Mouse (Mus musculus) forelimb bud, embryonic 11.5 days (tissue): ENCODE measurements around the gene Nmt1.
A peak's percentile ranks its signal among the peaks of the same experiment; 100 is the strongest.

Experiments
- DNase-seq: peaks from one replicate; pipeline ENCODE4 v3.0.0-alpha.2; 2012; ENCODE audit warnings: low read depth, low spot score

Gene Nmt1

GRCm38 (mm10) chr11:103028176-103028891 is at the start of gene Nmt1, which contains the start of gene Dcakd:
TSS of gene Nmt1 (plus strand) at chr11:103028190.
TSS of gene Dcakd (minus strand) at chr11:103028333.
- peak; percentile 96 for DNase-seq

- DNase-seq = no peak
These were observed 46.7 kb upstream of the Nmt1 start for GRCm38 (mm10) chr11:102981151-102981890.

- DNase-seq = no peak
These were observed 43.9 kb upstream of the Nmt1 start for GRCm38 (mm10) chr11:102984086-102984485.

GRCm38 (mm10) chr11:102984615-102985014 is 43.4 kb upstream of the Nmt1 start:
- no peak for DNase-seq

- no peak for DNase-seq
These were observed 42.8 kb upstream of the Nmt1 start for GRCm38 (mm10) chr11:102985160-102985559.

DNA sequence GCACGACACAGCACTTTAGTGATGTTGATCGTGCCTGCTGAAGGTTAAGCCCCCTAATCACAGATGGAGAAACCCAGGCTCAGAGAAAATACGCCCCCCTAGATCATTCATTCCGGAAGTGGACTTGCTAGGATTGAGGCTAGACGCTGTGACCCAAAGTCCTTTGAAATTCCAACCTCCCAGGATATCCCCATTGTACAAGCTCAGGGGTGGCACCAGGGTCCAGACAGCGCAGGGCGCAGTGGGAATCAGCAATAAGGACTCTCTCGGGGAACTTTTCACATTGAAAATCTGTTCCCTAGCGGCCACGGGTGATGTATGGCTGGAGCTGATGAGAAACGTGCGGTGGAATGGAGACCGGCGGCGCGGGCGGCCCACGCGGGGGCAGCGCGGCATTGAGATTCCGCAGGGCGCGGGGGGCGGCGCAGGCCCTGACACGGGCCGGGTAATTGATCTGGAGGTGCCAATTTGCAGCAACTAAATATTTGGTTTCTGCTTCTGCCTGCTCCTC is 38.3 kb upstream of the Nmt1 start:
- no peak for DNase-seq

GRCm38 (mm10) chr11:102990152-102990663 is 37.8 kb upstream of the Nmt1 start:
- DNase-seq = no peak

GRCm38 (mm10) chr11:102991681-102992080 is 36.3 kb upstream of the Nmt1 start:
- DNase-seq = no peak

DNA sequence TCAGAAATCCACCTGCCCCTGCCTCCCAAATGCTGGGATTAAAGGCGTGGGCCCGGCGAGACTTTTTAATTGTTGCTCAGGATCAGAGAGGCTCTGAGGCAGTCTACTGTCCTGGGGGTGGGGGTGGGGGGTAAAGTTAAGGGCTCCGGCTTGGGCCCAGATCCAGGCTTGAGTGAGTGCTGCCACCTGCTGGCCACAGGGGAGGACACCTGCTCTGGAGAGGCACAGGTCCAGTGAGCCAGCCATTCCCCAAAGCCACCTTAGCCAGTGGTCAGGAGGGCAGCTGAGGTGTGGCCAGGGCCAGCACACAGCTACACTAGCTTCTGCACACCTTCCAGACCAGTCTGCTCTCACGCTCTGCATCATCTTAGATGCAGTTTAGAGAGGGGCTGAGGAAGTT is 35.0 kb upstream of the Nmt1 start:
- peak; percentile 68 for DNase-seq

GRCm38 (mm10) chr11:102993420-102994029 is 34.5 kb upstream of the Nmt1 start:
- no peak for DNase-seq

GRCm38 (mm10) chr11:102994952-102995351 is 33.0 kb upstream of the Nmt1 start:
- no peak for DNase-seq

DNA sequence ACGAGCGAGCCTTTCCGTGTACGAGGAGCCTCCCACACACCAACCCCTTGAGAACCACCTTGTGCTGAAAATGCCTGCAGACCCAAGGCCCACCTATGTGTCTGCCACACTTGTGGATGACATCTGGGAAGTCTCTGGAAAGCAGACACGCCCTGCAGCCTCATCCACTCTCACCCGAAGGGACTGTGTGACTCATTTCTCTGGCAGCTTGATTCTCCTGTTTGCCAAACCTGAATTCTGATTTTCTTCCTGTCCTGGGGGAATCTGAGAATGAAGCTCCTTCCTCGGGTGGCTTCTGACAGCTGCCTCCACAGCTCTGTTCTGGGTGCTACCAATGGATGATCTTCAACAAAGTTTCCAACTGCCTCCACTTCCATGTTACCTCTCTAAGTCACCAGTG is 31.6 kb upstream of the Nmt1 start:
- DNase-seq = no peak

GRCm38 (mm10) chr11:102996991-102997770 is 30.8 kb upstream of the Nmt1 start:
- DNase-seq = no peak

DNA sequence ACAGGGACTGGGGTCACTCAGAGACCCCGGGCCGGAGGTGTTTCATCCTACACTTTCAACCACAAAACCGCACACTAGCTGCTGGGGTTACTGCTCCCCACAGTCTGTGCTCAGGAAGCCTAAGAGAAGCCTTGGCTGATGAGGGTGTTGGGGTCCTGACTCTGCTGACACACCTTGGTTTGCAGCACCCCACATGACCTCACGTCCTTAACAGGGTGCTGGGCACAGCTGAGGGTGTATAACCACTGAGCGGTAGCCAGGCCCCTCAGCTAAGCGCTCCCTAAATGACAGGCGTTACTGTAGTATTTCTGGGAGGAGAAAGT is 29.8 kb upstream of the Nmt1 start:
- DNase-seq = no peak

GRCm38 (mm10) chr11:102998577-102999316 is 29.2 kb upstream of the Nmt1 start:
- no peak for DNase-seq

DNA sequence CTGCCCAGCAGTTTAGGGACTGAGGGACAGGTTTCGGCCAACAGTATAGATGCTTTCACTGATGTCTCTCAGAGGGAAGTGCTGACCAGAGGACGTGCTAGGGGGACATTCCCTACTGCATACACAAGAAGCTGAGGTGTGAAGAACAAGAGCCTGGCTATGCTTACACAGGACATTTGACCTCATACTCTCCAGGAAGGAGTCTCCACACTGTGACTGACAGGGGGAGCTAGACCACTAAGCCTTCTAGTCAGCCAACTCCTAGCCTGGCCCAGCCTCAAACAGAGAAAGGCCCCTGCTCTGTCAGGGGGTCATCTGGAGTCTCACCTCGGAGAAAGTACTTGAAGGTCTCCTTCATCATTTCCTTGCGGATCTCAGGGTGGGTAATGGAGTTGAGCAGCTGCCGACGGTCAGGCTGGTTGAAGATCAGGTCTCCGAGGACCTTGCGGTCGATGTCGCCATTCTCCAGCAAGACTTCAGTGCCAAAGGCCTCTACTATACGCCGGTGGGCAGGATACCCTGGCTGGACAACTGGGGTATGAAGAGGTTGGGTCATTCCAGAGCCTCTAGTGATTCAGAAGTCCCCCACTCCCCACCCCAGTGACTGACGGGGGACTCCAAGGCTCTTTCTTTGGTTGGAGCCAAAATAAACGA is 28.5 kb upstream of the Nmt1 start:
- no peak for DNase-seq

DNA sequence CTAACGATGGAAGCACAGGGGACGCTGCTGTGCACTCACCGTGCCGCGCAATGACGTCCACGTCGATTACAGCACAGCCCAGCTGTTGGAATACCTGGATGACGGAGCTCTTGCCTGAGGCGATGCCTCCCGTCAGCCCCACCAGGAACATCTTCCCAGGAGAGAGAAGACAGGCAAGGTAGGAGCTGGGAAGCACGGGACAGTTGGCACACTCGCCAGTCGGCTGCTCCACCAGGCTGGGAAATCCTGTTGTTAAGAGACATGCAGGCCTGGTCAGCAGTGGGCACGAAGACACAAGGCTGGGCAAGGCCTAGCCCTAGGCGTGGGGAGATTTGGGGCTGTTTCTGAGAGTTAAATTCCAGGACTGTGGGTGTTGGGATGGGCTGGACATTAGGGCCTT is 27.9 kb upstream of the Nmt1 start:
- DNase-seq = no peak

- DNase-seq = no peak
These were observed 26.9 kb upstream of the Nmt1 start for GRCm38 (mm10) chr11:103001063-103001462.

GRCm38 (mm10) chr11:103003210-103003609 is 24.8 kb upstream of the Nmt1 start:
- peak; percentile 51 for DNase-seq

- DNase-seq = no peak
These were observed 23.1 kb upstream of the Nmt1 start for GRCm38 (mm10) chr11:103004852-103005251.
